ENCODE assay signal across 23 mouse cellular contexts in genomic region chrX:41406288-41406687, GRCm38 (mm10). TPM values are rescaled to one million over a fixed set of nuclear protein-coding genes. Genes with fewer than 3 reads are reported as not detected.
DNase-seq lines count a peak whose midpoint lies in the region; ATAC-seq and TF ChIP-seq lines count a peak whose summit lies in the region.
"Had no signal": no experiment of that assay in that cellular context is flagged by ENCODE, and none has a peak within 500 bp of the region (broad histone marks: within the 10 kb centered on the region; RNA-seq: fewer than 3 reads in every experiment).

No protein-coding gene starts in this region.

- H3K36me3 ChIP-seq in forebrain, postnatal 0 days (ENCODE audit: insufficient read depth) = no peaks in the 10 kb centered on the region
- no peaks in the 10 kb centered on the region for H3K36me3 ChIP-seq in forebrain, embryonic 15.5 days
- H3K36me3 ChIP-seq in hindbrain, postnatal 0 days (ENCODE audit: insufficient read depth, low read length) = no peaks in the 10 kb centered on the region
- no peaks in the 10 kb centered on the region for H3K36me3 ChIP-seq in intestine, embryonic 16.5 days (ENCODE audit: control insufficient read depth, insufficient read depth, low read length)
- H3K36me3 ChIP-seq: limb, embryonic 13.5 days; liver, embryonic 13.5 days had no signal

- H3K9me3 ChIP-seq in forebrain, postnatal 0 days (ENCODE audit: low read length) = no peaks in the 10 kb centered on the region
- H3K9me3 ChIP-seq in forebrain, embryonic 15.5 days = no peaks in the 10 kb centered on the region
- H3K9me3 ChIP-seq in hindbrain, postnatal 0 days (ENCODE audit: low read length) = no peaks in the 10 kb centered on the region
- H3K9me3 ChIP-seq in intestine, embryonic 16.5 days (ENCODE audit: control insufficient read depth, low read length) = no peaks in the 10 kb centered on the region
- H3K9me3 ChIP-seq: forebrain, embryonic 13.5 days; limb, embryonic 13.5 days; liver, embryonic 13.5 days had no signal

- no peaks in the 10 kb centered on the region for H3K27me3 ChIP-seq in forebrain, postnatal 0 days (ENCODE audit: insufficient read depth, low read length)
- no peaks in the 10 kb centered on the region for H3K27me3 ChIP-seq in forebrain, embryonic 15.5 days
- no peaks in the 10 kb centered on the region for H3K27me3 ChIP-seq in hindbrain, postnatal 0 days (ENCODE audit: insufficient read depth, low read length)
- no peaks in the 10 kb centered on the region for H3K27me3 ChIP-seq in intestine, embryonic 16.5 days (replicated peaks; ENCODE audit: control insufficient read depth, insufficient read depth, low read length)
- H3K27me3 ChIP-seq: CH12.LX; forebrain, embryonic 13.5 days had no signal

- TF ChIP-seq CTCF in forebrain, postnatal 0 days (IDR thresholded peaks at IDR 0.05; ENCODE audit: low read depth) = no peak
- TF ChIP-seq CTCF in left cerebral cortex, adult 2 months (IDR thresholded peaks at IDR 0.05) = no peak
- no peak for TF ChIP-seq CTCF in hindbrain, postnatal 0 days (IDR thresholded peaks at IDR 0.05; ENCODE audit: low read depth)
- TF ChIP-seq CTCF in olfactory bulb, adult 2 months (IDR thresholded peaks at IDR 0.05; ENCODE audit: insufficient read depth, low read depth, low read length) = no peak

- peak overlapping the region; percentile 30; the same call in 1 of the 2 replicates for H3K4me2 ChIP-seq in forebrain, postnatal 0 days (ENCODE audit: low read depth)
- H3K4me2 ChIP-seq in forebrain, embryonic 15.5 days (replicated peaks) = no peak overlapping the region; the same call in 1 of the 2 replicates
- peak overlapping the region; percentile 4; the same call in 1 of the 2 replicates for H3K4me2 ChIP-seq in hindbrain, postnatal 0 days (ENCODE audit: low read depth, low read length)
- H3K4me2 ChIP-seq in intestine, embryonic 16.5 days (ENCODE audit: low read depth, low read length) = no peak overlapping the region
- H3K4me2 ChIP-seq: forebrain, embryonic 13.5 days; heart, embryonic 11.5 days; limb, embryonic 13.5 days; liver, embryonic 13.5 days; lung, embryonic 14.5 days had no signal

- 49% methylated on average over 9 of the region's 9 CpGs for WGBS in forebrain, postnatal 0 days
- 40% methylated on average over 9 of the region's 9 CpGs for WGBS in forebrain, embryonic 15.5 days
- 53% methylated on average over 9 of the region's 9 CpGs for WGBS in hindbrain, postnatal 0 days
- WGBS in olfactory bulb, adult 2 months = 48% methylated on average over 9 of the region's 9 CpGs
- WGBS in intestine, embryonic 16.5 days = 65% methylated on average over 9 of the region's 9 CpGs

- H3K4me1 ChIP-seq in forebrain, postnatal 0 days (ENCODE audit: insufficient read depth) = no peaks in the 10 kb centered on the region
- no peaks in the 10 kb centered on the region for H3K4me1 ChIP-seq in forebrain, embryonic 15.5 days
- H3K4me1 ChIP-seq in hindbrain, postnatal 0 days (ENCODE audit: insufficient read depth, low read length) = no peaks in the 10 kb centered on the region
- H3K4me1 ChIP-seq in olfactory bulb, adult 2 months (ENCODE audit: control insufficient read depth, insufficient read depth, low read length) = 0 out of 2 replicates have a peak, but pooled peaks cover 2% of the 10 kb centered on the region
- H3K4me1 ChIP-seq in intestine, embryonic 16.5 days (ENCODE audit: control insufficient read depth, insufficient read depth, low read length) = no peaks in the 10 kb centered on the region
- H3K4me1 ChIP-seq: limb, embryonic 13.5 days; liver, embryonic 13.5 days had no signal

- no peak for ATAC-seq in forebrain, postnatal 0 days
- no peak for ATAC-seq in forebrain, embryonic 15.5 days (replicated peaks)
- no peak for ATAC-seq in hindbrain, postnatal 0 days
- no peak for ATAC-seq in intestine, embryonic 16.5 days
- ATAC-seq: forebrain, embryonic 13.5 days had no signal

- no peak for TF ChIP-seq POLR2A in olfactory bulb, adult 2 months (IDR thresholded peaks at IDR 0.05; ENCODE audit: insufficient read depth, low read depth, low read length)

- H3K4me3 ChIP-seq in forebrain, postnatal 0 days (ENCODE audit: low read depth, low read length) = 0 out of 2 replicates have a peak overlapping the region, but pooled peaks have one; percentile 7
- no peak overlapping the region for H3K4me3 ChIP-seq in forebrain, embryonic 15.5 days
- peak overlapping the region; percentile 4; the same call in 1 of the 2 replicates for H3K4me3 ChIP-seq in left cerebral cortex, adult 2 months
- no peak overlapping the region for H3K4me3 ChIP-seq in hindbrain, postnatal 0 days (ENCODE audit: low read length)
- peak overlapping the region; percentile 27 for H3K4me3 ChIP-seq in olfactory bulb, adult 2 months (ENCODE audit: insufficient read depth, low read depth, low read length)
- H3K4me3 ChIP-seq in intestine, embryonic 16.5 days (ENCODE audit: low read length) = no peak overlapping the region
- H3K4me3 ChIP-seq: forebrain, embryonic 13.5 days; gastrocnemius, adult 2 months; limb, embryonic 13.5 days; liver, embryonic 13.5 days; myocyte had no signal

- intact Hi-C loops in left cerebral cortex, adult 2 months (cut with DNase I) = loop anchor here (10.0 kb wide), 1 partner anchor 611 kb away; no protein-coding TSS in a partner anchor
- intact Hi-C loops in left cerebral cortex, postnatal 10 days (cut with DNase I) = no loop called here

- DNase-seq in forebrain, postnatal 0 days = no peak
- no peak for DNase-seq in left cerebral cortex, adult 2 months (ENCODE audit: extremely low spot score in 1 of 2, low spot score in 2 of 2)
- DNase-seq in left cerebral cortex, postnatal 10 days (ENCODE audit: extremely low spot score in 1 of 2, low spot score in 2 of 2) = no peak
- DNase-seq in hindbrain, postnatal 0 days (ENCODE audit: low spot score) = no peak
- DNase-seq: adrenal gland, postnatal 25 days; cerebellum, adult 11-12 months; cerebellum, postnatal 25 days; gastrocnemius, adult 2 months; heart, postnatal 10 days; kidney, adult 8-10 months; liver, embryonic 13.5 days; lung, embryonic 14.5 days; lung, postnatal 36 days; thymus, postnatal 36 days had no signal

- no peak overlapping the region for H3K9ac ChIP-seq in forebrain, postnatal 0 days
- H3K9ac ChIP-seq in forebrain, embryonic 15.5 days (replicated peaks) = no peak overlapping the region
- no peak overlapping the region for H3K9ac ChIP-seq in hindbrain, postnatal 0 days (replicated peaks; ENCODE audit: low read length)
- H3K9ac ChIP-seq in intestine, embryonic 16.5 days (ENCODE audit: low read depth, low read length) = no peak overlapping the region
- H3K9ac ChIP-seq: forebrain, embryonic 13.5 days; limb, embryonic 13.5 days; liver, embryonic 13.5 days; lung, embryonic 14.5 days had no signal

- H3K27ac ChIP-seq in forebrain, postnatal 0 days (ENCODE audit: low read depth, low read length) = no peak overlapping the region
- H3K27ac ChIP-seq in forebrain, embryonic 15.5 days (replicated peaks) = no peak overlapping the region
- H3K27ac ChIP-seq in left cerebral cortex, adult 2 months = no peak overlapping the region
- no peak overlapping the region for H3K27ac ChIP-seq in hindbrain, postnatal 0 days
- no peak overlapping the region for H3K27ac ChIP-seq in olfactory bulb, adult 2 months (ENCODE audit: insufficient read depth, low read depth, low read length)
- H3K27ac ChIP-seq in intestine, embryonic 16.5 days (ENCODE audit: low read length) = no peak overlapping the region
- H3K27ac ChIP-seq: forebrain, embryonic 13.5 days; gastrocnemius, adult 2 months; limb, embryonic 13.5 days; liver, embryonic 13.5 days had no signal

RNA-seq across cellular contexts. Expression of gene Gria3, which starts 5.6 kb away (rescaled TPM):
- total RNA-seq in forebrain, postnatal 0 days (2014; rRNA removed) = 25.2 and 29.2 TPM in 2 replicates
- 9.4 and 19.0 TPM in 2 replicates for polyA plus RNA-seq in forebrain, postnatal 0 days (2015; fragmentation: Nextera tagmentation; extraction: Ambion mirVana)
- polyA plus RNA-seq in forebrain, embryonic 15.5 days (2015; fragmentation: Nextera tagmentation; extraction: Ambion mirVana) = 13.6 and 15.3 TPM in 2 replicates
- total RNA-seq in left cerebral cortex, adult 2 months (2021) = 100 to 1,000 TPM; 203 to 224 TPM
- 100 to 1,000 TPM; 128 to 134 TPM for total RNA-seq in left cerebral cortex, postnatal 10 days (2021)
- 15.3 and 17.8 TPM in 2 replicates for total RNA-seq in hindbrain, postnatal 0 days (2014; rRNA removed)
- polyA plus RNA-seq in hindbrain, postnatal 0 days (2015; fragmentation: Nextera tagmentation; extraction: Ambion mirVana) = 14.4 and 17.1 TPM in 2 replicates
- polyA plus RNA-seq in olfactory bulb, adult 2 months (2012; ENCODE audit: insufficient read depth, insufficient read length, low replicate concordance, missing spikeins) = 58.7 and 288 TPM in 2 replicates
- 5.5 and 5.6 TPM in 2 replicates for polyA plus RNA-seq in intestine, embryonic 16.5 days (2015; fragmentation: Nextera tagmentation; extraction: Ambion mirVana)
- total RNA-seq: MEL had no signal

Comparison
In these comparisons a context has a peak if more than half of its experiments do, and no peak if none do; other contexts are left out.
1. H3K4me2 ChIP-seq: peak in forebrain, postnatal 0 days (single experiment) and hindbrain, postnatal 0 days (single experiment); none in forebrain, embryonic 15.5 days (single experiment) and intestine, embryonic 16.5 days (single experiment).
2. H3K4me3 ChIP-seq: peak in forebrain, postnatal 0 days (single experiment), left cerebral cortex, adult 2 months (single experiment) and olfactory bulb, adult 2 months (single experiment); none in forebrain, embryonic 15.5 days (single experiment), hindbrain, postnatal 0 days (single experiment) and intestine, embryonic 16.5 days (single experiment).